Mouse (Mus musculus): ENCODE results near the gene Cpne4. TPM values are rescaled to one million over a fixed set of nuclear protein-coding genes. Genes with fewer than 3 reads are reported as not detected.

The Cpne4 gene
- polyA plus RNA-seq, 1 experiment from 2014 or later = 2.7 TPM

DNA sequence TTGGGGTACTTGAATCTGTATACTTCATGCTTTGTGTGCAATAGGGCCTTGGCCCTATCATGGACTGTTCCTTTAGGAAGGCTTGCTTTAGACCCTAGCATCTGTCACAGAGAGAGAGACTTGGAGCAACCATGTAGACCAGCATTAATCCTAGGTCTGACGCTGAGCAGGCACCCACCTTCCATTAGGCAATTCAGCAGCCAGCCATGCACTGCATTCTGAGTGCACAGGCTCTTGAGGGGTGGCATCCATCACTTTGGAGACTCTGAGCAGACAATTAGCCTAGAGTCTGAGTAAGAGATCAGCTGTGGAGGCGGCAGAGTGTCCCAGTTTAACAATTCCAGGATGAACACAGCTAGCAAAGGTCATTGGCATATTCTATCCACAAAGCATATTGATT lies 47.9 kb downstream of the Cpne4 start:
- Histone ChIP-seq H3K9ac (no peak overlapping the region), H3K27ac (no peak overlapping the region), H3K36me3 (no peaks in the 10 kb centered on the region), H3K27me3 (no peaks in the 10 kb centered on the region), H3K9me3 (no peaks in the 10 kb centered on the region), H3K4me1 (no peaks in the 10 kb centered on the region), H3K4me3 (no peak overlapping the region), H3K4me2 (replicated peaks) (no peak overlapping the region)
- WGBS = 84% methylated on average over 2 of the region's 2 CpGs
- no peak for ATAC-seq (ENCODE audit: insufficient number of reproducible peaks, insufficient read depth, low FRiP score, low TSS enrichment)

- Histone ChIP-seq H3K4me3 (no peak overlapping the region), H3K27ac (no peak overlapping the region), H3K36me3 (no peaks in the 10 kb centered on the region), H3K4me1 (no peaks in the 10 kb centered on the region), H3K4me2 (replicated peaks) (no peak overlapping the region), H3K9me3 (no peaks in the 10 kb centered on the region), H3K9ac (no peak overlapping the region), H3K27me3 (no peaks in the 10 kb centered on the region)
- ATAC-seq (ENCODE audit: insufficient number of reproducible peaks, insufficient read depth, low FRiP score, low TSS enrichment) = no peak
- 60% methylated on average over 6 of the region's 6 CpGs for WGBS
Observed at GRCm38 (mm10) chr9:104612523-104612922, 65.4 kb downstream of the Cpne4 start.

- Histone ChIP-seq H3K27me3 (no peaks in the 10 kb centered on the region), H3K4me2 (replicated peaks) (no peak overlapping the region), H3K9ac (no peak overlapping the region), H3K4me3 (no peak overlapping the region), H3K27ac (no peak overlapping the region), H3K9me3 (no peaks in the 10 kb centered on the region), H3K36me3 (no peaks in the 10 kb centered on the region), H3K4me1 (no peaks in the 10 kb centered on the region)
- no peak for ATAC-seq (ENCODE audit: insufficient number of reproducible peaks, insufficient read depth, low FRiP score, low TSS enrichment)
- 61% methylated on average over 6 of the region's 6 CpGs for WGBS
Observed at GRCm38 (mm10) chr9:104616691-104617090, 69.6 kb downstream of the Cpne4 start.

- Histone ChIP-seq H3K4me1 (no peaks in the 10 kb centered on the region), H3K4me2 (replicated peaks) (no peak overlapping the region), H3K9ac (no peak overlapping the region), H3K36me3 (no peaks in the 10 kb centered on the region), H3K9me3 (no peaks in the 10 kb centered on the region), H3K27ac (no peak overlapping the region), H3K27me3 (no peaks in the 10 kb centered on the region), H3K4me3 (no peak overlapping the region)
- 78% methylated on average over 4 of the region's 4 CpGs for WGBS
- no peak for ATAC-seq (ENCODE audit: insufficient number of reproducible peaks, insufficient read depth, low FRiP score, low TSS enrichment)
Observed at GRCm38 (mm10) chr9:104623564-104623963, 76.5 kb downstream of the Cpne4 start.

DNA sequence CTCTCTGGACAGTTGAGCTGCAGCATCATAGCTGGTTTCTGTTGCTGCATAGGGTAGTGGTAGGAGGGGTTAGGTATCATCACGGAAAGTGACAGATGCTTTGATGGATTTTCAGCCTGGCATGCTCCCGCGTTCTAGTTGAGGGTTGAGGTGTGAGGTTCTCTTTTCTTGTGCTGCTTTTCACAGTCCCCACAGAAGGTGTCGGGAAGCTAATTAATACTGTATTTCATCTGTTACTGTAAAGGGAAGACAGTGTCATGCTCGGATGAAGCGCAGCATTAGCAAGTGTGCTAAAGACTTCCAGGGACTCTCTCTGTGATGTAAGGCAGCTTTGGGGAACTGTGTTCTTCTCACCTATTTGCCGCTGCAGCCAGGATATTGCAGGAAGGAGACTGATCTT lies 80.7 kb downstream of the Cpne4 start:
- no peak overlapping the region for H3K9ac ChIP-seq
- H3K4me2 ChIP-seq (replicated peaks) = no peak overlapping the region
- no peak overlapping the region for H3K27ac ChIP-seq
- no peaks in the 10 kb centered on the region for H3K4me1 ChIP-seq
- no peak overlapping the region for H3K4me3 ChIP-seq
- WGBS = 67% methylated on average over 7 of the region's 7 CpGs
- ATAC-seq (ENCODE audit: insufficient number of reproducible peaks, insufficient read depth, low FRiP score, low TSS enrichment) = no peak
- H3K36me3 ChIP-seq = no peaks in the 10 kb centered on the region
- no peaks in the 10 kb centered on the region for H3K27me3 ChIP-seq
- no peaks in the 10 kb centered on the region for H3K9me3 ChIP-seq

GRCm38 (mm10) chr9:104629282-104629681 lies 82.2 kb downstream of the Cpne4 start:
- H3K36me3 ChIP-seq = no peaks in the 10 kb centered on the region
- H3K9me3 ChIP-seq = no peaks in the 10 kb centered on the region
- no peaks in the 10 kb centered on the region for H3K27me3 ChIP-seq
- H3K27ac ChIP-seq = no peak overlapping the region
- WGBS = 78% methylated on average over 7 of the region's 7 CpGs
- H3K4me1 ChIP-seq = no peaks in the 10 kb centered on the region
- H3K4me3 ChIP-seq = no peak overlapping the region
- no peak overlapping the region for H3K9ac ChIP-seq
- ATAC-seq (ENCODE audit: insufficient number of reproducible peaks, insufficient read depth, low FRiP score, low TSS enrichment) = no peak
- H3K4me2 ChIP-seq (replicated peaks) = no peak overlapping the region

- H3K4me3 ChIP-seq = no peak overlapping the region
- H3K4me2 ChIP-seq (replicated peaks) = no peak overlapping the region
- H3K9me3 ChIP-seq = no peaks in the 10 kb centered on the region
- no peak overlapping the region for H3K9ac ChIP-seq
- H3K27me3 ChIP-seq = no peaks in the 10 kb centered on the region
- 66% methylated on average over 5 of the region's 5 CpGs for WGBS
- H3K4me1 ChIP-seq = no peaks in the 10 kb centered on the region
- no peaks in the 10 kb centered on the region for H3K36me3 ChIP-seq
- no peak overlapping the region for H3K27ac ChIP-seq
- ATAC-seq (ENCODE audit: insufficient number of reproducible peaks, insufficient read depth, low FRiP score, low TSS enrichment) = no peak
Observed at GRCm38 (mm10) chr9:104646348-104646994, 99.4 kb downstream of the Cpne4 start.

DNA sequence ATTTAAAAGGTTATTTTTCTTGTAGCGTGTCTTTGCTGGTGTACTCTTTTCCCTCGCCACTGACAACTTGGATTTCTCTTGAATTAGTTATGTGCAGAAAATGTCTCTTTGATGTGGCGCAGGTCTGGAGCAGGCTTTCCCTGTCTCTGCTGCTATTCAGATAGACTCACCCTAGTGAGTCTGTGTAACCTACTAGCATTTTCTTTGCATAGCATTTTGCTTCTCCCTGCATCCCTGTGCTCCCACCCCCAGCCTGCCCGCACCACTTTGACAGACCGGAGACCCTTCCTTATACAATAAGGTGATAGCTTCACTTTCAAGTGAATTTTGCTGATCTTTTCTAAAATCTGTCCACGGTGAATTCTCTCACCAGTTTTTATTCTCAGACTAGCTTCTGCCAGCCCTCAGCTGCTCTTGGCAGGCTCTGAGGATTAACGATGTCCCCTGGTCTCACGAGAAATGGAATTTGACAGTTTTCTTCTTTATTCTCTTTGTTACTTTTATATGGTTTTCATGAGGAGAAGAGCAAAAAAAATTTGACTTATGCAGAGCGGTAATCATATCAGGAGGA lies 105.7 kb downstream of the Cpne4 start:
- H3K4me1 ChIP-seq = no peaks in the 10 kb centered on the region
- H3K9ac ChIP-seq = no peak overlapping the region
- H3K36me3 ChIP-seq = no peaks in the 10 kb centered on the region
- 78% methylated on average over 9 of the region's 9 CpGs for WGBS
- H3K9me3 ChIP-seq = no peaks in the 10 kb centered on the region
- ATAC-seq (ENCODE audit: insufficient number of reproducible peaks, insufficient read depth, low FRiP score, low TSS enrichment) = no peak
- no peaks in the 10 kb centered on the region for H3K27me3 ChIP-seq
- H3K4me2 ChIP-seq (replicated peaks) = no peak overlapping the region
- no peak overlapping the region for H3K4me3 ChIP-seq
- H3K27ac ChIP-seq = no peak overlapping the region

GRCm38 (mm10) chr9:104659758-104660157 lies 112.7 kb downstream of the Cpne4 start:
- Histone ChIP-seq H3K4me1 (no peaks in the 10 kb centered on the region), H3K4me3 (no peak overlapping the region), H3K27ac (no peak overlapping the region), H3K27me3 (no peaks in the 10 kb centered on the region), H3K9ac (no peak overlapping the region), H3K36me3 (no peaks in the 10 kb centered on the region), H3K4me2 (replicated peaks) (no peak overlapping the region), H3K9me3 (no peaks in the 10 kb centered on the region)
- ATAC-seq (ENCODE audit: insufficient number of reproducible peaks, insufficient read depth, low FRiP score, low TSS enrichment) = no peak
- WGBS = 72% methylated on average over 4 of the region's 4 CpGs

- no peak overlapping the region for H3K4me3 ChIP-seq
- ATAC-seq (ENCODE audit: insufficient number of reproducible peaks, insufficient read depth, low FRiP score, low TSS enrichment) = no peak
- H3K9ac ChIP-seq = no peak overlapping the region
- no peaks in the 10 kb centered on the region for H3K27me3 ChIP-seq
- WGBS = 60% methylated on average over 1 of the region's 1 CpGs
- H3K4me1 ChIP-seq = no peaks in the 10 kb centered on the region
- no peaks in the 10 kb centered on the region for H3K9me3 ChIP-seq
- no peaks in the 10 kb centered on the region for H3K36me3 ChIP-seq
- H3K27ac ChIP-seq = no peak overlapping the region
- H3K4me2 ChIP-seq (replicated peaks) = no peak overlapping the region
Observed at GRCm38 (mm10) chr9:104676665-104677064, 129.6 kb downstream of the Cpne4 start.

DNA sequence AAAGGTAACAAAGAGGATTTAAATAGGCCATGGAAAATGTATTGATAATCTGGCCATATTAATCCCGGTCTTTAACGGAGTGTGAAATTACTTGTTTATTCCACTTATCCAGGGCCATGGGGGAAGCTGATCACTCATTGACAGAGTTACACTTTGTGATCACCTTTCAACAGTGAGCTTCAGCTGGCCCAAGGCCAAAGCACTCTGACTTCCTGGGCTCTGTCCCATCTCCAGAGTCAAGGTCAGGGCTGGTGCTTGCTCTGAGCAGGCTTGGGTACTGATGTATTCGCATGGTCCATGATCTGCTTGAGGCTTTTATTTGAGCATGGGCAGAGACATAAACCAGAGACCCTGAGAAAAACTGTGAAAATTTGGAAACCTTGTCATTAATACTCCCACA lies 131.5 kb downstream of the Cpne4 start:
- Histone ChIP-seq H3K27ac (no peak overlapping the region), H3K27me3 (no peaks in the 10 kb centered on the region), H3K9me3 (no peaks in the 10 kb centered on the region), H3K36me3 (no peaks in the 10 kb centered on the region), H3K9ac (no peak overlapping the region), H3K4me3 (no peak overlapping the region), H3K4me2 (replicated peaks) (no peak overlapping the region), H3K4me1 (no peaks in the 10 kb centered on the region)
- 89% methylated on average over 3 of the region's 3 CpGs for WGBS
- ATAC-seq (ENCODE audit: insufficient number of reproducible peaks, insufficient read depth, low FRiP score, low TSS enrichment) = no peak

DNA sequence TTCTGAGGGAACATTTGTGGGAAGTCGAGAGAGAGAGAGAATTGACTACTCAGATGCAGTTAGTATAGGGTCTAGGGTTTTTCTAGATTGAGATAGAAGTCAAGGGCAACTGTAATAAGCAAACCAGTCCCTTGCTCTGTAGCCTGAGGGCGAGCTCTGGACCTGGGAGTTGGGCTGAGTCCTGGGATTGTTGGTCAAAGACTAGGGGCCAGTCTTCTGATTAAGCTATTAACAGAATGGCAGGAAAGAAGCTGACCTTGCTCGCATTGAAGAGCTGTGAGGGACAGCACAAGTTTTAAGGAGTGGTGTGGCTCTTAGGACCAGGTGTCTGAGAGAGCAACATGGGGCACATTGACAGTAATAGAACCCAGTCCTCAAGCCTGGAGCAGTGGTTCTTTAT lies 140.0 kb downstream of the Cpne4 start:
- Histone ChIP-seq H3K4me1 (no peaks in the 10 kb centered on the region), H3K4me3 (no peak overlapping the region), H3K9ac (no peak overlapping the region), H3K36me3 (no peaks in the 10 kb centered on the region), H3K9me3 (no peaks in the 10 kb centered on the region), H3K27me3 (no peaks in the 10 kb centered on the region), H3K4me2 (replicated peaks) (no peak overlapping the region), H3K27ac (no peak overlapping the region)
- ATAC-seq (ENCODE audit: insufficient number of reproducible peaks, insufficient read depth, low FRiP score, low TSS enrichment) = no peak
- 68% methylated on average over 3 of the region's 3 CpGs for WGBS

All from embryonic facial prominence, embryonic 12.5 days (tissue).